8 mouse cellular contexts compared by ENCODE assay signal in the genomic region with DNA sequence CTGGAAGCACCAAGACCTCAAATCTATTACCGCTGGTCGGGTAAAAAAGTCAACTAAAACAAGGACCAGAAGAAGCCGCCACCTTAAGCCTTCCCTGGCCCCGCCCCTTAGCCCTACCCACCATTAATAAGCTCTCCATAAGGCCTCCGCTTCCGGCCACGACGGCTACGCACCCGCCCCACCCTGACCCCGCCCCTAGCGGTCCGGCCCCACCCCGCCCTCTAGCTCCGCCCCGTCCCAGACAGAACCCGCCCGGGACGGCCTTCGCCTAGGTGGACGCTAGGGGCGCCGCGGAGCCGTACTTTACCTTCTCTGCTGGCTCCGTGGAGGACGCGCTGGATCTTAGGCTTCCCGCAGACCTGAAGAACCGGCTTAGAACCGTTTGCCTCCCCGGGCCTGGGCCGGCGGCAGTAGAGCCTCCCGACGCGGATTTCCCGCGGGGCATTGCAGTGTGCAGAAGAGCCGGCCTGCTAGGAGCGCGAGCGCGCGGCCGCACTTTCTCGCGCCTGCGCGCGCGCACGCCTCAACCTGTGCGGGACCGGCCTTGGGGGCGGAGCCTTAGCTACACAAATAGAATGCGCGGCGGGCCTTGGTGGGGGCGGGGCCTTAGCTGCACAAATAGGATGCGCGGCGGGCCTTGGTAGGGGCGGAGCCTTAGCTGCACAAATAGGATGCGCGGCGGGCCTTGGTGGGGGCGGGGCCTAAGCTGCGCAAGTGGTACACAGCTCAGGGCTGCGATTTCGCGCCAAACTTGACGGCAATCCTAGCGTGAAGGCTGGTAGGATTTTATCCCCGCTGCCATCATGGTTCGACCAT. TPM values are rescaled to one million over a fixed set of nuclear protein-coding genes. Genes with fewer than 3 reads are reported as not detected.
DNase-seq lines count a peak whose midpoint lies in the region; ATAC-seq and TF ChIP-seq lines count a peak whose summit lies in the region.

A gene (plus strand): TSS at position 271 of the 816 bp plus-strand sequence.
A gene (minus strand): TSS at position 548 of the 816 bp plus-strand sequence.

- ATAC-seq in activated CD4-positive, CD25-positive, alpha-beta regulatory T cell, adult 4 months: peak; percentile 83

- H3K9me3 ChIP-seq in megakaryocyte, embryonic 14.5 days: no peaks in the 10 kb centered on the region

- H3K36me3 ChIP-seq in megakaryocyte, embryonic 14.5 days (replicated peaks; ENCODE audit: low read length): peaks cover 37% of the 10 kb centered on the region

- no peaks in the 10 kb centered on the region for H3K27me3 ChIP-seq in megakaryocyte, embryonic 14.5 days (replicated peaks)

- peak; percentile 95 to 97 for DNase-seq in gastrocnemius, adult 8-10 months (ENCODE audit: low spot score in 2 of 2)
- peak; percentile 81 for DNase-seq in hindlimb bud, embryonic 11.5 days (ENCODE audit: extremely low spot score, low read depth, low spot score)
- DNase-seq in left cerebral cortex, adult 8-10 months (ENCODE audit: low spot score in 2 of 2): peak; percentile 91 to 98
- peak; percentile 98 for DNase-seq in right cerebral cortex, postnatal 10 days (ENCODE audit: low spot score in 2 of 2)
- DNase-seq in urinary bladder, postnatal 25 days (ENCODE audit: low spot score): peak; percentile 96

- H3K4me3 ChIP-seq in cortical plate, adult 2 months (ENCODE audit: insufficient read depth, low read length): peak within 1 kb of the TSS; percentile 67
- peak within 1 kb of the TSS; percentile 98 for H3K4me3 ChIP-seq in megakaryocyte, embryonic 14.5 days (replicated peaks)

- TF ChIP-seq CTCF in cortical plate, adult 2 months (IDR thresholded peaks at IDR 0.05; ENCODE audit: extremely low read depth, insufficient read depth, low read length): peak; percentile 50

- peak within 1 kb of the TSS; percentile 67 for H3K27ac ChIP-seq in cortical plate, adult 2 months (ENCODE audit: insufficient read depth, low read length)

- peaks cover 2% of the 10 kb centered on the region for H3K4me1 ChIP-seq in cortical plate, adult 2 months (ENCODE audit: control insufficient read depth, insufficient read depth, low read length)
- H3K4me1 ChIP-seq in megakaryocyte, embryonic 14.5 days: peaks cover 35% of the 10 kb centered on the region

- peak; percentile 70; the same call in 1 of the 2 replicates for TF ChIP-seq POLR2A in cortical plate, adult 2 months (IDR thresholded peaks at IDR 0.05; ENCODE audit: extremely low read depth, insufficient read depth, low read length)

RNA-seq across cellular contexts. Expression of the first gene that starts in this region (rescaled TPM):
- 1 to 10 TPM; 3.8 to 6.3 TPM for polyA plus RNA-seq in activated CD4-positive, CD25-positive, alpha-beta regulatory T cell, adult 4 months (2017; shearing (Covaris generic))
- polyA plus RNA-seq in cortical plate, adult 2 months (2012; rRNA removed): 2.5 TPM in 2 replicates
- under 1 TPM; 0.56 to 0.99 (median 0.70) TPM for total RNA-seq in gastrocnemius, adult 8-10 months (2022)
- 1 to 10 TPM; 1.4 to 2.0 (median 1.9) TPM for total RNA-seq in left cerebral cortex, adult 8-10 months (2022)
- polyA plus RNA-seq in megakaryocyte, embryonic 14.5 days (2012; ENCODE audit: insufficient read depth, low replicate concordance): 0.34 TPM in 1 of 2 replicates, not detected in the other

RNA-seq across cellular contexts. Expression of the second gene that starts in this region (rescaled TPM):
- 10 to 100 TPM; 38.0 to 38.5 TPM for polyA plus RNA-seq in activated CD4-positive, CD25-positive, alpha-beta regulatory T cell, adult 4 months (2017; shearing (Covaris generic))
- 20.2 and 20.8 TPM in 2 replicates for polyA plus RNA-seq in cortical plate, adult 2 months (2012; rRNA removed)
- total RNA-seq in gastrocnemius, adult 8-10 months (2022): 1 to 10 TPM; 8.3 to 9.6 (median 9.1) TPM
- 10 to 100 TPM; 23.9 to 25.1 (median 24.6) TPM for total RNA-seq in left cerebral cortex, adult 8-10 months (2022)
- polyA plus RNA-seq in megakaryocyte, embryonic 14.5 days (2012; ENCODE audit: insufficient read depth, low replicate concordance): 1.2 TPM in 1 of 2 replicates, not detected in the other

Comparison
In these comparisons a context has a peak if more than half of its experiments do, and no peak if none do; other contexts are left out.
1. Peak in every context shown above with its lines: DNase-seq, ATAC-seq, H3K4me3 ChIP-seq and H3K27ac ChIP-seq.